11 mouse cellular contexts compared by ENCODE assay signal in genomic region chr5:64030281-64030960, GRCm38 (mm10).
DNase-seq lines count a peak whose midpoint lies in the region; ATAC-seq lines count a peak whose summit lies in the region.
"Had no signal": no experiment of that assay in that cellular context is flagged by ENCODE, and none has a peak within 500 bp of the region (broad histone marks: within the 10 kb centered on the region; RNA-seq: fewer than 3 reads in every experiment).

No protein-coding gene starts in this region.

- DNase-seq in heart, postnatal 4 days = peak; percentile 14
- no peak for DNase-seq in heart, postnatal 36 days
- peak; percentile 54 for DNase-seq in cerebellum, adult 9-11 months
- peak; percentile 28 for DNase-seq in lung, postnatal 25 days (ENCODE audit: low spot score)
- DNase-seq in adipocyte (ENCODE audit: low spot score) = no peak
- no peak for DNase-seq in urinary bladder, adult 18-20 months (ENCODE audit: low spot score in 2 of 2)
- DNase-seq in forebrain, embryonic 10.5 days (ENCODE audit: extremely low spot score, low spot score) = no peak

- peaks cover 3% of the 10 kb centered on the region; the same call in 1 of the 2 replicates for H3K9me3 ChIP-seq in forebrain, embryonic 10.5 days
- H3K9me3 ChIP-seq: liver, embryonic 15.5 days; neural tube, embryonic 15.5 days had no signal

- no peaks in the 10 kb centered on the region for H3K4me1 ChIP-seq in forebrain, embryonic 10.5 days
- H3K4me1 ChIP-seq: liver, embryonic 15.5 days; neural tube, embryonic 15.5 days had no signal

- H3K27me3 ChIP-seq in forebrain, embryonic 10.5 days (ENCODE audit: poor library complexity, severe bottlenecking) = no peaks in the 10 kb centered on the region
- H3K27me3 ChIP-seq: liver, embryonic 15.5 days; neural tube, embryonic 15.5 days had no signal

- no peak overlapping the region for H3K27ac ChIP-seq in forebrain, embryonic 10.5 days
- H3K27ac ChIP-seq: kidney, postnatal 0 days; liver, embryonic 15.5 days; neural tube, embryonic 15.5 days had no signal

- no peaks in the 10 kb centered on the region for H3K36me3 ChIP-seq in forebrain, embryonic 10.5 days (replicated peaks)
- H3K36me3 ChIP-seq: liver, embryonic 15.5 days; neural tube, embryonic 15.5 days had no signal

- ATAC-seq in CD4-positive, CD25-positive, alpha-beta regulatory T cell, adult 4 months = peak; percentile 68

- H3K4me3 ChIP-seq in forebrain, embryonic 10.5 days = no peak overlapping the region
- H3K4me3 ChIP-seq: liver, embryonic 15.5 days; neural tube, embryonic 15.5 days had no signal

- WGBS in forebrain, embryonic 10.5 days = 95% methylated on average over 7 of the region's 8 CpGs

- intact Hi-C loops in heart, postnatal 36 days (cut with DNase I) = no loop called here

Comparison
In these comparisons a context has a peak if more than half of its experiments do, and no peak if none do; other contexts are left out.
1. DNase-seq: peak in heart, postnatal 4 days (single experiment), cerebellum, adult 9-11 months (single experiment) and lung, postnatal 25 days (single experiment); none in heart, postnatal 36 days (0 of 2), adipocyte (single experiment), urinary bladder, adult 18-20 months (0 of 2) and forebrain, embryonic 10.5 days (single experiment).